Mouse (Mus musculus): ENCODE data around the gene Tgif2lx1.

Tgif2lx1 gene

GRCm38 (mm10) chrX:118480637-118481036, at the start of gene Tgif2lx1:
Gene Tgif2lx1 (minus strand): TSS chrX:118480737.
- in situ Hi-C loops (cut with MboI, MseI) = loop anchor here (10.0 kb wide), 1 partner anchor 56 kb away; the partner anchor contains the start of gene Tgif2lx2

Data from T-helper 2 cell (primary cell).